Mouse (Mus musculus): ENCODE measurements around the gene Zfp978.
"Not testable (repeated sequence)": the region's sequence is repeated elsewhere in the genome, so short reads cannot be mapped to it uniquely, and the experiment has no call there.

GRCm38 (mm10) chr4:147425615-147426347 lies 64.7 kb downstream of the Zfp978 start:
- peak; percentile 44 for TF ChIP-seq CTCF (IDR thresholded peaks at IDR 0.05)
- not testable (repeated sequence) for TF ChIP-seq EP300 (IDR thresholded peaks at IDR 0.05)
